Mouse (Mus musculus) MEL (cell line): ENCODE results near the gene Pyroxd2. TPM values are rescaled to one million over a fixed set of nuclear protein-coding genes. Genes with fewer than 3 reads are reported as not detected.

Source experiments
- DNase-seq: peaks from one replicate; pipeline ENCODE4 v3.0.0; 2011; ENCODE audit warnings: low read depth, low spot score
- H3K27ac ChIP-seq: 2 replicates; pipeline ENCODE4 v1.5.1; 2012; ENCODE audit warnings: low read depth, mild to moderate bottlenecking, control low read depth, low read length, moderate library complexity; ENCODE audit not compliant: control insufficient read depth
- H3K27me3 ChIP-seq, 2 experiments: fragments of 150-350 bp in 1 of 2; sonication (generic) in 1 of 2; 2 replicates each; pipeline ENCODE4 v1.6.1; 2012; ENCODE audit warnings: low read length in 2 of 2, mild to moderate bottlenecking in 2 of 2, improper control_type of control experiment in 1 of 2, moderate library complexity in 1 of 2; ENCODE audit not compliant: insufficient read depth in 2 of 2, control insufficient read depth in 1 of 2
- H3K36me3 ChIP-seq, 2 experiments: 2 replicates each; pipeline ENCODE4 v1.6.1; 2012 to 2014; ENCODE audit warnings: low read length in 2 of 2, improper control_type of control experiment in 1 of 2, inconsistent platforms in 1 of 2, mild to moderate bottlenecking in 1 of 2; ENCODE audit not compliant: insufficient read depth in 2 of 2, control insufficient read depth in 1 of 2
- H3K4me1 ChIP-seq, 2 experiments: fragments of 150-350 bp in 1 of 2; sonication (generic) in 1 of 2; 2 replicates each; pipeline ENCODE4 v1.6.1; 2012; ENCODE audit warnings: low read length in 2 of 2, improper control_type of control experiment in 1 of 2, mild to moderate bottlenecking in 1 of 2; ENCODE audit not compliant: insufficient read depth in 2 of 2, control insufficient read depth in 1 of 2
- H3K4me3 ChIP-seq, 2 experiments: fragments of 150-350 bp in 1 of 2; sonication (generic) in 1 of 2; 2 replicates each; pipeline ENCODE4 v1.5.1; 2012; ENCODE audit warnings: low read depth in 2 of 2, low read length in 2 of 2, mild to moderate bottlenecking in 2 of 2, moderate library complexity in 2 of 2, control low read depth in 1 of 2, improper control_type of control experiment in 1 of 2; ENCODE audit not compliant: control insufficient read depth in 1 of 2, insufficient read depth in 1 of 2
- H3K79me2 ChIP-seq: 2 replicates; pipeline ENCODE4 v1.6.1; 2012; ENCODE audit warnings: mild to moderate bottlenecking, low read length, moderate library complexity; ENCODE audit not compliant: control insufficient read depth, poor library complexity, insufficient read depth
- H3K9ac ChIP-seq: 2 replicates; pipeline ENCODE4 v1.6.1; 2012; ENCODE audit warnings: low read depth, mild to moderate bottlenecking, control low read depth, low read length, moderate library complexity; ENCODE audit not compliant: control insufficient read depth, poor library complexity, severe bottlenecking
- H3K9me3 ChIP-seq: fragments of 150-350 bp; sonication (generic); replicated peaks from 2 replicates; pipeline ENCODE4 v1.6.1; 2012; ENCODE audit warnings: mild to moderate bottlenecking, low read length, improper control_type of control experiment, moderate library complexity; ENCODE audit not compliant: insufficient read depth
- BHLHE40 ChIP-seq: IDR thresholded peaks from 2 replicates; pipeline ENCODE4 v1.6.1; 2012; ENCODE audit warnings: low read depth, mild to moderate bottlenecking, inconsistent platforms, low read length, improper control_type of control experiment, borderline replicate concordance
- CHD1 ChIP-seq: IDR thresholded peaks from 2 replicates; pipeline ENCODE4 v1.6.1; 2012; ENCODE audit warnings: low read depth, mild to moderate bottlenecking, inconsistent platforms, low read length, improper control_type of control experiment
- CHD2 ChIP-seq: IDR thresholded peaks from 2 replicates; pipeline ENCODE4 v1.6.1; 2011; ENCODE audit warnings: low read length, improper control_type of control experiment
- CTCF ChIP-seq, 3 experiments: IDR thresholded peaks in 2 of 3; conservative IDR thresholded peaks in 1 of 3; 2 replicates each; pipeline ENCODE4 v1.5.1; 2011 to 2012; ENCODE audit warnings: low read length in 3 of 3, low read depth in 2 of 3, mild to moderate bottlenecking in 2 of 3, improper control_type of control experiment in 1 of 3, inconsistent platforms in 1 of 3, mixed read lengths in 1 of 3, moderate library complexity in 1 of 3; ENCODE audit not compliant: control insufficient read depth in 1 of 3, insufficient read depth in 1 of 3, poor library complexity in 1 of 3, severe bottlenecking in 1 of 3
- E2F4 ChIP-seq: IDR thresholded peaks from 2 replicates; pipeline ENCODE4 v1.6.1; 2011; ENCODE audit warnings: low read depth, low read length, improper control_type of control experiment, borderline replicate concordance
- ELF1 ChIP-seq: IDR thresholded peaks from 2 replicates; pipeline ENCODE4 v1.6.1; 2014; ENCODE audit warnings: low read depth, mild to moderate bottlenecking, inconsistent platforms, low read length, improper control_type of control experiment, moderate library complexity
- EP300 ChIP-seq, 2 experiments: IDR thresholded peaks; 2 replicates each; pipeline ENCODE4 v1.6.1; 2011; ENCODE audit warnings: improper control_type of control experiment in 2 of 2, low read length in 2 of 2, low read depth in 1 of 2, mild to moderate bottlenecking in 1 of 2
- ETS1 ChIP-seq: IDR thresholded peaks from 2 replicates; pipeline ENCODE4 v1.6.1; 2012; ENCODE audit warnings: low read depth, mild to moderate bottlenecking, inconsistent platforms, low read length, improper control_type of control experiment, moderate library complexity
- GABPA ChIP-seq: IDR thresholded peaks from 2 replicates; pipeline ENCODE4 v1.6.1; 2012; ENCODE audit warnings: low read depth, mild to moderate bottlenecking, inconsistent platforms, low read length, improper control_type of control experiment, moderate library complexity
- GATA1 ChIP-seq: IDR thresholded peaks from 2 replicates; pipeline ENCODE4 v1.6.1; 2011; ENCODE audit warnings: low read depth, low read length, improper control_type of control experiment
- HCFC1 ChIP-seq: IDR thresholded peaks from 2 replicates; pipeline ENCODE4 v1.6.1; 2012; ENCODE audit warnings: low read depth, mild to moderate bottlenecking, inconsistent platforms, low read length, improper control_type of control experiment, moderate library complexity
- JUND ChIP-seq: IDR thresholded peaks from 2 replicates; pipeline ENCODE4 v1.6.1; 2011; ENCODE audit warnings: low read depth, mild to moderate bottlenecking, improper control_type of control experiment, low read length
- KAT2A ChIP-seq: conservative IDR thresholded peaks from 2 replicates; pipeline ENCODE4 v1.6.1; 2012; ENCODE audit warnings: low read depth, low read length, improper control_type of control experiment, inconsistent platforms
- MAX ChIP-seq: IDR thresholded peaks from 2 replicates; pipeline ENCODE4 v1.6.1; 2011; ENCODE audit warnings: low read length, improper control_type of control experiment
- MEF2A ChIP-seq: IDR thresholded peaks from 2 replicates; pipeline ENCODE4 v1.6.1; 2014; ENCODE audit warnings: low read depth, mild to moderate bottlenecking, inconsistent platforms, low read length, improper control_type of control experiment; ENCODE audit not compliant: poor library complexity, insufficient replicate concordance, severe bottlenecking; ENCODE audit errors: extremely low read depth
- MXI1 ChIP-seq: IDR thresholded peaks from 2 replicates; pipeline ENCODE4 v1.6.1; 2011; ENCODE audit warnings: mild to moderate bottlenecking, low read depth, low read length, improper control_type of control experiment
- MYB ChIP-seq: IDR thresholded peaks from 2 replicates; pipeline ENCODE4 v1.6.1; 2011; ENCODE audit warnings: mild to moderate bottlenecking, low read depth, low read length, improper control_type of control experiment
- MYC ChIP-seq: IDR thresholded peaks from 2 replicates; pipeline ENCODE4 v1.6.1; 2011; ENCODE audit warnings: low read depth, mild to moderate bottlenecking, low read length, improper control_type of control experiment, moderate library complexity
- NELFE ChIP-seq: IDR thresholded peaks from 2 replicates; pipeline ENCODE4 v1.6.1; 2011; ENCODE audit warnings: low read depth, low read length, improper control_type of control experiment
- NRF1 ChIP-seq: IDR thresholded peaks from 2 replicates; pipeline ENCODE4 v1.6.1; 2014; ENCODE audit warnings: low read depth, mild to moderate bottlenecking, inconsistent platforms, low read length, improper control_type of control experiment, moderate library complexity; ENCODE audit not compliant: poor library complexity, insufficient read depth, severe bottlenecking
- POLR2A ChIP-seq, 2 experiments: IDR thresholded peaks; 2 replicates each; pipeline ENCODE4 v1.6.1; 2011 to 2012; ENCODE audit warnings: low read length in 2 of 2, mild to moderate bottlenecking in 2 of 2, control low read depth in 1 of 2, improper control_type of control experiment in 1 of 2, low read depth in 1 of 2, moderate library complexity in 1 of 2; ENCODE audit not compliant: control insufficient read depth in 1 of 2, insufficient read depth in 1 of 2, poor library complexity in 1 of 2
- POLR2AphosphoS5 ChIP-seq: IDR thresholded peaks from 2 replicates; pipeline ENCODE4 v1.6.1; 2012; ENCODE audit warnings: low read depth, borderline replicate concordance, mild to moderate bottlenecking, inconsistent platforms, low read length, moderate library complexity, mixed read lengths
- RAD21 ChIP-seq: IDR thresholded peaks from 2 replicates; pipeline ENCODE4 v1.6.1; 2011; ENCODE audit warnings: mild to moderate bottlenecking, low read depth, low read length, improper control_type of control experiment
- RCOR1 ChIP-seq: IDR thresholded peaks from 2 replicates; pipeline ENCODE4 v1.6.1; 2012; ENCODE audit warnings: low read depth, mild to moderate bottlenecking, inconsistent platforms, low read length, improper control_type of control experiment
- SIN3A ChIP-seq: IDR thresholded peaks from 2 replicates; pipeline ENCODE4 v1.6.1; 2012; ENCODE audit warnings: low read length, improper control_type of control experiment, inconsistent platforms
- SMC3 ChIP-seq: IDR thresholded peaks from 2 replicates; pipeline ENCODE4 v1.6.1; 2011; ENCODE audit warnings: low read depth, low read length, improper control_type of control experiment
- TAL1 ChIP-seq: IDR thresholded peaks from 2 replicates; pipeline ENCODE4 v1.6.1; 2012; ENCODE audit warnings: mild to moderate bottlenecking, inconsistent platforms, low read length, moderate library complexity, mixed read lengths
- TBP ChIP-seq: IDR thresholded peaks from 2 replicates; pipeline ENCODE4 v1.8.0; 2011; ENCODE audit warnings: low read depth, low read length, improper control_type of control experiment
- TCF12 ChIP-seq: IDR thresholded peaks from 2 replicates; pipeline ENCODE4 v1.6.1; 2014; ENCODE audit warnings: low read depth, mild to moderate bottlenecking, inconsistent platforms, low read length, improper control_type of control experiment, moderate library complexity
- UBTF ChIP-seq: IDR thresholded peaks from 2 replicates; pipeline ENCODE4 v1.6.1; 2012; ENCODE audit warnings: low read depth, mild to moderate bottlenecking, inconsistent platforms, low read length, improper control_type of control experiment, moderate library complexity, borderline replicate concordance; ENCODE audit not compliant: insufficient read depth
- USF1 ChIP-seq: IDR thresholded peaks from 2 replicates; pipeline ENCODE4 v1.6.1; 2014; ENCODE audit warnings: low read depth, mild to moderate bottlenecking, inconsistent platforms, low read length, improper control_type of control experiment, moderate library complexity
- USF2 ChIP-seq, 2 experiments: IDR thresholded peaks; 2 replicates each; pipeline ENCODE4 v1.6.1; 2011 to 2012; ENCODE audit warnings: improper control_type of control experiment in 2 of 2, low read length in 2 of 2, borderline replicate concordance in 1 of 2, inconsistent platforms in 1 of 2, low read depth in 1 of 2, mild to moderate bottlenecking in 1 of 2; ENCODE audit not compliant: insufficient read depth in 1 of 2
- ZC3H11A ChIP-seq: IDR thresholded peaks from 2 replicates; pipeline ENCODE4 v1.6.1; 2012; ENCODE audit warnings: low read depth, mild to moderate bottlenecking, inconsistent platforms, low read length, improper control_type of control experiment
- ZMIZ1 ChIP-seq: IDR thresholded peaks from 2 replicates; pipeline ENCODE4 v1.6.1; 2012; ENCODE audit warnings: low read depth, mild to moderate bottlenecking, inconsistent platforms, low read length, improper control_type of control experiment, moderate library complexity
- ZNF384 ChIP-seq: IDR thresholded peaks from 2 replicates; pipeline ENCODE4 v1.6.1; 2012; ENCODE audit warnings: low read depth, mild to moderate bottlenecking, inconsistent platforms, low read length, improper control_type of control experiment
- polyA plus RNA-seq, 2 experiments: library from polyadenylated mRNA; stranded (reverse) in 1 of 2; unstranded in 1 of 2; fragments of >175 nt in 1 of 2; fragments of >200 nt in 1 of 2; gene quantifications; 2 replicates each; pipeline versions ENCODE4 v1.2.1 to v1.2.4; 2012; ENCODE audit warnings: low replicate concordance in 2 of 2, low read depth in 1 of 2; ENCODE audit not compliant: insufficient read length in 2 of 2, insufficient read depth in 1 of 2, missing spikeins in 1 of 2
- total RNA-seq: library from RNA; depleted of rRNA; stranded (reverse); fragments of 300-350 nt; gene quantifications from 2 replicates; pipeline ENCODE4 v1.2.3, GENCODE M21; 2012

The Pyroxd2 gene
- total and polyA plus RNA-seq, 3 experiments: 4.1 to 17.0 TPM; not detected in 1

- peaks cover 5% of the 10 kb centered on the region; the same call in 1 of the 2 replicates for H3K79me2 ChIP-seq
- peak overlapping the region; percentile 81 for H3K9ac ChIP-seq
- peak overlapping the region; percentile 72 to 96 for H3K4me3 ChIP-seq
- H3K9me3 ChIP-seq: no peaks in the 10 kb centered on the region
- peak overlapping the region; percentile 88 for H3K27ac ChIP-seq
- peak; percentile 96 for DNase-seq
- H3K4me1 ChIP-seq: peaks cover 8 to 16% of the 10 kb centered on the region in 2 experiments
- peaks cover 0 to 12% of the 10 kb centered on the region in 2 experiments; a peak in 2 of 4 replicates for H3K36me3 ChIP-seq
- H3K27me3 ChIP-seq: no peaks in the 10 kb centered on the region
- no peak for TF ChIP-seq JUND
- 0 out of 4 replicates have a peak, but pooled peaks of 1 of the 2 experiments have one; percentile 3 for TF ChIP-seq EP300 (IDR thresholded peaks at IDR 0.05; ENCODE audit: low read depth in 1 of 2, low read length in 2 of 2)
- TF ChIP-seq NELFE: no peak; the same call in none of the 2 replicates
- no peak for TF ChIP-seq POLR2AphosphoS5
- TF ChIP-seq RAD21: no peak
- peak; percentile 39; the same call in 1 of the 2 replicates for TF ChIP-seq MAX
- no peak for TF ChIP-seq TCF12
- TF ChIP-seq ZMIZ1: no peak
- TF ChIP-seq CTCF (IDR thresholded peaks at IDR 0.05 in 2 of 3, conservative IDR thresholded peaks at IDR 0.05 in 1 of 3; ENCODE audit: control insufficient read depth in 1 of 3, insufficient read depth in 1 of 3, low read depth in 2 of 3, low read length in 3 of 3, poor library complexity in 1 of 3, severe bottlenecking in 1 of 3): no peak
- TF ChIP-seq MXI1: no peak; the same call in 1 of the 2 replicates
- no peak for TF ChIP-seq USF1
- peak; percentile 11; the same call in 1 of the 2 replicates for TF ChIP-seq HCFC1
- peak in 1 of 2 experiments; percentile 60; a peak in 2 of 4 replicates for TF ChIP-seq POLR2A (IDR thresholded peaks at IDR 0.05; ENCODE audit: control insufficient read depth in 1 of 2, insufficient read depth in 1 of 2, low read depth in 1 of 2, low read length in 2 of 2, poor library complexity in 1 of 2)
- no peak for TF ChIP-seq CHD2
- TF ChIP-seq NRF1: 0 out of 2 replicates have a peak, but pooled peaks have one; percentile 8
- TF ChIP-seq KAT2A: no peak
- TF ChIP-seq SMC3: no peak
- peak; percentile 50 for TF ChIP-seq ETS1
- no peak for TF ChIP-seq GABPA
- TF ChIP-seq E2F4: no peak
- no peak for TF ChIP-seq MYB
- no peak for TF ChIP-seq CHD1
- TF ChIP-seq UBTF: no peak
- no peak for TF ChIP-seq USF2 (IDR thresholded peaks at IDR 0.05; ENCODE audit: borderline replicate concordance in 1 of 2, insufficient read depth in 1 of 2, low read depth in 1 of 2, low read length in 2 of 2)
- peak; percentile 14; the same call in 1 of the 2 replicates for TF ChIP-seq TAL1
- TF ChIP-seq SIN3A: no peak; the same call in 1 of the 2 replicates
- 0 out of 2 replicates have a peak, but pooled peaks have one; percentile 23 for TF ChIP-seq ELF1
- TF ChIP-seq MYC: 0 out of 2 replicates have a peak, but pooled peaks have one; percentile 10
- TF ChIP-seq GATA1: no peak
- peak; percentile 56; the same call in 1 of the 2 replicates for TF ChIP-seq ZNF384
- TF ChIP-seq TBP: no peak
- TF ChIP-seq RCOR1: no peak
- TF ChIP-seq BHLHE40: no peak
- no peak for TF ChIP-seq MEF2A
- TF ChIP-seq ZC3H11A: no peak
Measured at GRCm38 (mm10) chr19:42753141-42753917, 754 bp upstream of the Pyroxd2 start.
